Mouse (Mus musculus): Measurements from ENCODE around the gene Sirt2. TPM values are rescaled to one million over a fixed set of nuclear protein-coding genes. Genes with fewer than 3 reads are reported as not detected.

The Sirt2 gene
- total and polyA plus RNA-seq, 2 experiments from 2014 or later, result 44.7 to 60.6 TPM

DNA sequence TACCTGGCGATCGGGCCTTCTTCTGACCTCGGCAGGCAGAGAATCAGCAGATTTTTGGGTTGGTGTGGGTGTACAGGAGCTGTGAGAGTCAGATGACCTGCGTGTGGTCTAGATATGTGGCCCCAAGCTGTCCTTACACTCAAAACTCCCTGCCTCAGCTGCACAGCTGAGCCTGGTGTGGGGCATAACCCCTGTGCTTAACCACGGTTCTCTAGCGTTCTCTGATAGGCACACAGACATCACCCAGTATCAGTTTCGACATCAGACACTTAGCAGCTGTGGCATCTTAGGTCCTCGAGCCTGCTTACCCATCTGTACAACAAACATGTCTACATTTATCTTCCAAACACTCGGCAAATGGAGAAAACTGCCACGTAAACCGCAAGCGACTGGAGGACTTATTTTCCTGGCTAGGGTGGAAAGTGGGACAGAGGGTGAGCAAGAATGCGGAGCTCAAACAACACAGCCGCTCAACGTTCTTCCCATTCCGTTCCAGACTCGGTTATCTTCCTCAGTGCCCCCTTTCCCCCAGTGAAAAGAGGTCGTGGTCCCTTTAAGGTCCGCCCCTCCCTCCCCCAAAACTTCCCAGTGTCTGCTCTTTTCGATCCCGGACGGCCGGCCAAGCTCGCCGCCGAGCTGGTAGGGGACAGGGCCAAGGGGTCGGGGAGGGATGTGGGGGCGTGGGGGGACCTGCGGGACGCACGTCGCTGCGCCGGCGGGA lies 41.8 kb downstream of the Sirt2 start, which contains the start of gene Hnrnpl:
Gene Hnrnpl (plus strand): TSS at position 321 of the 721 bp plus-strand sequence.
- Histone ChIP-seq H3K4me1 (ENCODE audit: control insufficient read depth, insufficient read depth) (peaks cover 38% of the 10 kb centered on the region), H3K9me3 (replicated peaks; ENCODE audit: control insufficient read depth, low read length) (no peaks in the 10 kb centered on the region), H3K9ac (replicated peaks; ENCODE audit: low read depth, low read length) (peak within 1 kb of the TSS; percentile 96), H3K27ac (ENCODE audit: low read depth) (peak within 1 kb of the TSS; percentile 100), H3K4me2 (ENCODE audit: low read depth, low read length) (peak within 1 kb of the TSS; percentile 85), H3K27me3 (ENCODE audit: control insufficient read depth, insufficient read depth, low read length) (no peaks in the 10 kb centered on the region), H3K4me3 (ENCODE audit: low read depth, low read length) (peak within 1 kb of the TSS; percentile 82), H3K36me3 (replicated peaks; ENCODE audit: control insufficient read depth, insufficient read depth, low read length) (peaks cover 14% of the 10 kb centered on the region)
- ATAC-seq (ENCODE audit: insufficient read depth, low read depth), result peak; percentile 10
- 1% methylated on average over 34 of the region's 35 CpGs for WGBS
- TF ChIP-seq CTCF (IDR thresholded peaks at IDR 0.05; ENCODE audit: low read depth) (no peak), EP300 (IDR thresholded peaks at IDR 0.05; ENCODE audit: low read depth) (no peak)
- DNase-seq (ENCODE audit: low spot score), result peak; percentile 84

DNA sequence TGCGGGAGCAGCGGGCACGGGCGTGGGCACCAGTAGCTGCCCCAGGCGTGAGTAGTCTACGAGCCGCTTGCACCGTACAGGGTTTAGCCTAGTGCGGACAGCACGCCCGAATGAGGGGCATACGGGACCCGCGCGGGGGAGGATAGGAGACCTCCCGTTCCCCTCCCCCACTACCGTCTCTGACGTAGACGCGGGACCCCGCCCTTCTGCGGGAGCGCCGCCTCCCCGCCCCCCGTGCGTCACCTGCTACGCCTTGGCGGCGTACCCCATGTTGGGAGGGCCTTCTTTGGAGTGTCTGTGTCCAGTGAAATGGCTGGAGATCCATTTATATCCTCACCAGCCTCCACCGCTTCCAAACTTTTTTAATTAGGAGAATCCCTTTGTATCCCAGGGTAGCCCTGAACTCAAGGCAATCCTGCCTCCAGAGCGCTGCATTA lies 42.4 kb downstream of the Sirt2 start:
- no peaks in the 10 kb centered on the region for H3K9me3 ChIP-seq (replicated peaks; ENCODE audit: control insufficient read depth, low read length)
- H3K9ac ChIP-seq (replicated peaks; ENCODE audit: low read depth, low read length), result peak overlapping the region; percentile 96
- peak; percentile 66 for ATAC-seq (ENCODE audit: insufficient read depth, low read depth)
- no peaks in the 10 kb centered on the region for H3K27me3 ChIP-seq (ENCODE audit: control insufficient read depth, insufficient read depth, low read length)
- H3K4me2 ChIP-seq (ENCODE audit: low read depth, low read length), result peak overlapping the region; percentile 85
- H3K4me3 ChIP-seq (ENCODE audit: low read depth, low read length), result peak overlapping the region; percentile 82
- H3K27ac ChIP-seq (ENCODE audit: low read depth), result peak overlapping the region; percentile 100
- 0% methylated on average over 28 of the region's 32 CpGs for WGBS
- no peak for TF ChIP-seq CTCF (IDR thresholded peaks at IDR 0.05; ENCODE audit: low read depth)
- 0 out of 2 replicates have a peak, but pooled peaks have one; percentile 22 for TF ChIP-seq EP300 (IDR thresholded peaks at IDR 0.05; ENCODE audit: low read depth)
- H3K4me1 ChIP-seq (ENCODE audit: control insufficient read depth, insufficient read depth), result peaks cover 33% of the 10 kb centered on the region
- H3K36me3 ChIP-seq (replicated peaks; ENCODE audit: control insufficient read depth, insufficient read depth, low read length), result peaks cover 20% of the 10 kb centered on the region
- DNase-seq (ENCODE audit: low spot score), result peak; percentile 91

DNA sequence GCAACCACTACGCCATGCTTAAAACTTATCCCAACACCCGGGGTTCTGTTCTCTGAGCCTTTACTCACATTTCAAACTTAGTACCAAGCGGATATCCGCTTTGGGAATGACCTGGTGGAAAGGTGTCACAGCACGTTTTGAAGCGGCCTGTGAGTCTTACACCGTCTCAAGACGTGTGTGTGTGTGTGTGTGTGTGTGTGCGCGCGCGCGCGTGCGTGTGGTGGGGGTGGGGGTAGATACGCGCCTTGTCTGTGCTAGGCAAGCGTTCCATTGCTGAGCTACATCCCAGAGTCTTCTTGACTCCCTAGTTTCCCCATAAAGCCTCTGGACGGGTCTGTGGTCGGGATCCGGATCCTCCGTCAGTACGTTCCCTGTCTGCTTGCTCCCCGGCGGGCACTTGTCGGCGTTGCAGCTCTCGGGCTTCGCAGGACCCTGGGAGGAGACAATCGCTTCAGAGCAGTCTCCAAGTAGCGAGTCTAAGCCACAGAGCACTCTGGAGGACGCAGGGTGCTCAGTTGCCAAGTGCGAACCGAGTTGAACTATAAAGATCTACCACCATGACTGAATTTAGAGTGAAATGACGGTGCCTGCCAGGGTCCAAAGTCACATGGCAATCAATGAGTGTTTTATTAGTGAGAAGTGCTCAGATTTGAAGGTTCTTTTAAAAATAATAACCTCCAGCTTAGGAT lies 43.0 kb downstream of the Sirt2 start:
- H3K4me2 ChIP-seq (ENCODE audit: low read depth, low read length), result peak overlapping the region; percentile 85
- WGBS, result under 1% methylated on average over 35 of the region's 35 CpGs
- DNase-seq (ENCODE audit: low spot score) (no peak), ATAC-seq (ENCODE audit: insufficient read depth, low read depth) (peak; percentile 10)
- peaks cover 30% of the 10 kb centered on the region for H3K4me1 ChIP-seq (ENCODE audit: control insufficient read depth, insufficient read depth)
- H3K27me3 ChIP-seq (ENCODE audit: control insufficient read depth, insufficient read depth, low read length), result no peaks in the 10 kb centered on the region
- H3K9ac ChIP-seq (replicated peaks; ENCODE audit: low read depth, low read length), result peak overlapping the region; percentile 96
- TF ChIP-seq EP300 (IDR thresholded peaks at IDR 0.05; ENCODE audit: low read depth) (no peak), CTCF (IDR thresholded peaks at IDR 0.05; ENCODE audit: low read depth) (no peak)
- peak overlapping the region; percentile 82 for H3K4me3 ChIP-seq (ENCODE audit: low read depth, low read length)
- H3K36me3 ChIP-seq (replicated peaks; ENCODE audit: control insufficient read depth, insufficient read depth, low read length), result peaks cover 26% of the 10 kb centered on the region
- peak overlapping the region; percentile 100 for H3K27ac ChIP-seq (ENCODE audit: low read depth)
- no peaks in the 10 kb centered on the region for H3K9me3 ChIP-seq (replicated peaks; ENCODE audit: control insufficient read depth, low read length)

DNA sequence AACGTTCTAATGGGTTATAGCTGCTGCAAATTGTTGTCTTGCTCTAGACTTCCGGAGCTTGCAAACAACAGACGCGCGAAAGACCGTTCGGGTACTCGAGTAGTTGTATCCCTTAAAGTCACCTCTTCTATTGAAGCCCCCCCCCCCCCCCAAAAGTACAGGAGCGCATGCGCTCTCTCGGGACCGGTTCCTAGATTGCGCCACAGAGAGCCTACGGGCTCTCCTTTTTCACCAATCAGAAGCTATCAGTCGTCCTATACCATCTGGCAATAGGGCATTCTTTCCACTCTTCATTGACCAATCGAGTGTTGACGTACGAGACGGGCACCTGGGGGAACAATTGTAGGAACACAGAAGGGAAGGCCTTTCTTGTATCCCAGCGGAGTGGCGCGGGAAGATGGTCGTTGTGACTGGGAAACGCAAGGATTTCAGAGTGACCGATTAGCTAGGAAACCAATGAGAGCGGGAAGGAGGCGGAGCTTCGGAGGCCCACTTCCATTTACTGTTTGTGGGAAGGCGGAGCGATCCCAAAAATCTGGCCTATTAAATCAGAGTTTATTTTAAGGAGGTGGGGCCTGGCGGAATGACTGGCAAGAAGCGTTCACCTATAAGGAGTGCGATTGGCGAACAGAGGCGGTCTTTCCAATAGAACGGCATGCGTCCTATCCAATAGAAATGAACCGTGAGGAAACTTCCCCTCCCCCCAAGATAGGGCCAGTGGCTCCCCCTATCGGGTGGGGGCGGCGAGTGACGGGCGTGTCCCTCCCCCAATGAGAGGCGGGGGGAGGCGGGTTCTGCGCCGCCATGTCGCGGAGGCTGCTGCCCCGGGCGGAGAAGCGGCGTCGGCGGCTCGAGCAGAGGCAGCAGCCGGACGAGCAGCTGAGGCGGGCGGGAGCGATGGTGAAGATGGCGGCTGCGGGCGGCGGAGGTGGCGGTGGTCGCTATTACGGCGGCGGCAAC lies 43.9 kb downstream of the Sirt2 start:
- no peaks in the 10 kb centered on the region for H3K27me3 ChIP-seq (ENCODE audit: control insufficient read depth, insufficient read depth, low read length)
- H3K4me2 ChIP-seq (ENCODE audit: low read depth, low read length), result peak overlapping the region; percentile 87
- H3K9ac ChIP-seq (replicated peaks; ENCODE audit: low read depth, low read length), result peak overlapping the region; percentile 96
- WGBS, result 1% methylated on average over 68 of the region's 70 CpGs
- DNase-seq (ENCODE audit: low spot score) (peak; percentile 100), ATAC-seq (ENCODE audit: insufficient read depth, low read depth) (peak; percentile 83)
- TF ChIP-seq EP300 (IDR thresholded peaks at IDR 0.05; ENCODE audit: low read depth) (peak; percentile 45; the same call in 1 of the 2 replicates), CTCF (IDR thresholded peaks at IDR 0.05; ENCODE audit: low read depth) (peak; percentile 48)
- H3K36me3 ChIP-seq (replicated peaks; ENCODE audit: control insufficient read depth, insufficient read depth, low read length), result peaks cover 34% of the 10 kb centered on the region
- no peaks in the 10 kb centered on the region for H3K9me3 ChIP-seq (replicated peaks; ENCODE audit: control insufficient read depth, low read length)
- H3K4me1 ChIP-seq (ENCODE audit: control insufficient read depth, insufficient read depth), result peaks cover 30% of the 10 kb centered on the region
- H3K4me3 ChIP-seq (ENCODE audit: low read depth, low read length), result peak overlapping the region; percentile 82
- H3K27ac ChIP-seq (ENCODE audit: low read depth), result peak overlapping the region; percentile 100

DNA sequence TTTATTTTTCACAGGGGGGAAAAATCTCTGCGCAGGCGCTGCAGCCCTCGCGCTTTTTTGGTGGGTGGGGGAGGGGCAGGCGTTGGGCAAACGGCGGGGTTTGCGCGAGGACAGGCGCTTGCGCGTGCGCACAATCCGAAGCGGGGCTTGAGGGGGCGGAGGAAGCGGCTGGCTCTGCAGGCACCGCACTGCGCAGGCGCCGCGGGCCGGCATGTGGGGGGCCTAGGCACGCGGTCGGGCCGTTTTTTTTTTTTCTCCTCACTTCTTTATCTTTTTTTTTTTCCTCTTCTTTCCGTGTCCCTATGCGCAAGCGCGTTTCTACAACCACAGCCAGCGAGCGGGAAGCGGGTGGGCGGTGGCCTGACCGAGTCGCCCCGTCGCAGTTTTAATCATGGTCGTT lies 44.7 kb downstream of the Sirt2 start:
- Histone ChIP-seq H3K36me3 (replicated peaks; ENCODE audit: control insufficient read depth, insufficient read depth, low read length) (peaks cover 43% of the 10 kb centered on the region), H3K9ac (replicated peaks; ENCODE audit: low read depth, low read length) (peak overlapping the region; percentile 87), H3K27me3 (ENCODE audit: control insufficient read depth, insufficient read depth, low read length) (no peaks in the 10 kb centered on the region), H3K4me2 (ENCODE audit: low read depth, low read length) (peak overlapping the region; percentile 87), H3K27ac (ENCODE audit: low read depth) (peak overlapping the region; percentile 96), H3K9me3 (replicated peaks; ENCODE audit: control insufficient read depth, low read length) (no peaks in the 10 kb centered on the region), H3K4me3 (ENCODE audit: low read depth, low read length) (peak overlapping the region; percentile 75), H3K4me1 (ENCODE audit: control insufficient read depth, insufficient read depth) (peaks cover 30% of the 10 kb centered on the region)
- DNase-seq (ENCODE audit: low spot score) (peak; percentile 94), ATAC-seq (ENCODE audit: insufficient read depth, low read depth) (peak; percentile 52)
- under 1% methylated on average over 39 of the region's 40 CpGs for WGBS
- TF ChIP-seq CTCF (IDR thresholded peaks at IDR 0.05; ENCODE audit: low read depth) (no peak), EP300 (IDR thresholded peaks at IDR 0.05; ENCODE audit: low read depth) (peak; percentile 80)

All from heart, postnatal 0 days (tissue).